Mouse (Mus musculus): ENCODE results near the gene Tmem45a. TPM values are rescaled to one million over a fixed set of nuclear protein-coding genes. Genes with fewer than 3 reads are reported as not detected.

The Tmem45a gene
- total RNA-seq, 2 experiments from 2014 or later, result 8.0 to 8.5 TPM

DNA sequence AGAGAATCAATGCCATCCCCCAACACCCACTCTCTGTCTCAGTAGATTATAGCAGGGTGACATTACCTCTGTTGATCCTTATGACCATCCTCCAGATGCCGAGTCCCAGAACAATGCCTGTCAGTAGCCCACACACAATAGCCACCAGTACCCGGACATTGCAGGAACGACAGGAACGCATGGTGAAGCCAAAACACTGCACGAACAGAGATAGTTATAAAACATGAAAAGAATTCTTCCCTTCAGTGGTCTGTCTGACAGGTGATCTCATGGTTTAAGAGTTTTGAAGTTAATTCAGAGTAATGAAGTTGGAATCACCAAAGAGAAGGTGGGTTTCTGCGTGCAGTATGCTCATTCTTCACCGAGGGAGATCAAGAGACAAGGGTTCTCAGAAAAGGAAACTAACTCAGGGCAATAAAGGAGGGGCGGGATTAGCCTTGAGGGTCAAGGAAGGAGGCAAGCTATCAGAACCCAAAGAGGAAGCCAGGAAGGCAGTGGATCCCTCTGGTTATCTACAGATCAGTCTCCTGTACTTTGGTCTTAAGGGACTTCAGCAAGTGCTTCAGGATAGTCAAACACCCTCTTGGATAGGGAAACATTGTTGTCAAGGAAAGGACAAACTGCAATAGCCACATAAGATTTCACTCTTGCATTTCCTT, 90.4 kb downstream of the Tmem45a start, which contains the start of gene Adgrg7:
Gene Adgrg7, minus strand, starts transcription at position 375 of the 659 bp plus-strand sequence.
- DNase-seq, result no peak

DNA sequence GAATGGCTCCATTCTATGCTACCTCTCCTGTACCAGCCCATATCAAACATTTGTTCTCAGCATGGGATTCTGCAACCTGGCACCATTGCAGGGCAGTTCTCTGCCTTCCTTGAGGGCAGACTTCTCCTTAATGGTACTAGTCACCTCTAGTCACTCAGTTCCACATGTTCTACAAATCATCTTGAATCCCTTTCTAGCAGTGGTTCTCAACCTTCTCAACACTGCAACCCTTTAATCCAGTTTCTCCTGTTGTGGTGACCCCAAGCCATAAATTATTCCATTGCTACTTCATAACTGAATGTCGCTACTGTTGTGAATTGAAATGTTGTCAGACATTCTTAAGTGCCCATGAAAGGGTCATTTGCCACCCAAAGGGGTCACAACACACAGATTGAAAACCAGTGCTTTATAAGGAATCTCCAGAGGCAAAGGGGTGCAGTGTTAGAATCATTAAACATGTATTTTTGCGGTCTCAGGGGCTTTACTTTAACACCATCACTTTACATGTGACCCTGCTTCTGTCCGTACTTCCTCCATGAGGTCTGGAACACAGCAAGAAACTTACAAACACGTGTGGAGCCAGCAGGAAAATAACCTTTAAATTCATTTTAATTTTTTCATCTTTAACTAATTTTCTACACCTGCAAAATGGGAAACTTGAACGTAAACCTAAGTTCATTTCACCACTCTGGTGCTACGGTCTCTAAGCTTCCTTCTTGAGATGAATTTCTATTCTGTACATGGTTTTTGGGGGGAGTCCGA, 91.4 kb downstream of the Tmem45a start:
- no peak for DNase-seq

DNA sequence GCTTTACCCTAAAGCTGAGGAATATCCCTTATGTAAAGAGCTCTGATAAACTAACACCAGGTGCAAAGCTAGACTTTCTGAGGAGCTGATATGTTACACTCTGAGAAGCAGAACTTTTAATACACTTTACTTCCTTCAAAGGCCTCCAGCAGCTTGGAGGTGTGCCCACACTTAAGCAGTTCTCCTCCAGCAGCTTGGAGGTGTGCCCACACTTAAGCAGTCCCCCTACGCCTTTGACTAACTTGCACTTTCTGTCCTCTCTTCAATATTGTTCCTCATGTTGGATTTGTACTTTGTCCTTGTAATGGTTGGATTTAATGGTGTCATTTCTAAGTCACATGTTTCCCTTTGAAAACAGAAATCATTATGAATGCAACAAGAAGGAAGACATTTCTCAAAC, 92.2 kb downstream of the Tmem45a start:
- no peak for DNase-seq

DNA sequence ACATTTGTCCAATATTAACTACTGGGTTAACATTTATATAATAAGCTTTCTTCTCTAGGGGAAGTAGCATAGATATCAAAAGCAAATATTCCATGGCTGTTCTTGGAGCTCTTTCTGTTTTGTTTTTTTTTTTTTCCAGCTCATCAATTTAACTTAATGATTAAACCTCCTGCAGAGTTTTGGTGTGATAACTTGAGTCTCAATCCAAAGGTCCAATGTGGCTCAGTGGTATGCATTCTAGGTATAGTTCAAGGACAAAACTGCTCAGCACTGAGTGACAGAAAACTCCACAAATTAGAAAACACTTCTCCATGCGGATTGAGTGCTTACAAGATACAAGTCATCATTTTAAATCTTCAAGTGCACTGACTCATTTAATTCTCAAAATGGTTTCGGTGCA, 100.0 kb downstream of the Tmem45a start:
- DNase-seq, result no peak

DNA sequence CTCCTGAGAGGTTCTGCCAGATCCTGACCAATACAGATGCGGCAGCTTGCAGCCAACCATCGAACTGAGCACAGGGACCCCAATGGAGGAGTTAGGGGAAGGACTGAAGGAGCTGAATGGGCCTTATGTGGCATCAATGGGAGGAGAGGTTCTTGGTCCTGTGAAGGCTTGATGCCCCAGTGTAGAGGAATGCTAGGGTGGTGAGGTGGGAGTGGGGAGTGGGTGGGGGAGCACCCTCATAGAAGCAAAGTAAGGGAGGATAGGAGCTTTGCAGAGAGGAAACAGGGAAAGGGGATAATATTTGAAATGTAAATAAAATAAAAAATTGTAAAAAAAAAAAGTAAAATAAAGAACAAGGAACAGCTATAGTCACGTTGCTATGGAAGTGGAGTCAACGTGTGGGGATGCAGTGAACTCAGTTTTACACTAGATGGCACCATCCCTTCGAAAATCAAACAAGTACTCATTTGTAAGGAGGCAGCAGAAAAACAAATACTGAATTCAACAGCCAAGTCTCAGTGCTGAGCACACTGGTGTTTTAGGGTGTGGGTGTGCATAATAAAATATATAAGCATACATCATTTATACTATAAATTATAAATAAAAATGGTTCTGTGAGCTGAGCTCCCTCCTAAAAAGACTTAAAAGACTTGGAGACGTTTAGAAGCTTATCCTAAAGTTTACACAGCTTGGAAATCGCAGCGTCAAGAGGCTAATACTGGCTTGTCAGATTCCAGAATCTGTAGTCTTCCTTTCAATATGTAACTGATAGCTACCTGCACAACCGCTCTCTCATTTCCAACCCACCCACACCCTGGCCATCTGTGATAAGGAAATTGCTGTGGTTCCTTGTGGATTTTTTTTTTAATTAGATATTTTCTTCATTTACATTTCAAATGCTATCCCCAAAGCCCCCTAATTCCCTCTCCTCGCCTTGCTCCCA, 114.5 kb downstream of the Tmem45a start:
- DNase-seq, result peak; percentile 48

Other genes starting within 250 kb of the Tmem45a start
- gene Tfg, start 168.7 kb downstream of the Tmem45a start, total RNA-seq (2021), result 10 to 100 TPM; 64.8 to 66.5 TPM
- gene Adgrg7, start 90.3 kb downstream of the Tmem45a start, total RNA-seq (2021), result not detected
- not detected for gene Lnp1, start 41.9 kb upstream of the Tmem45a start, total RNA-seq (2021)
- gene Tmem45a2, start 185.2 kb upstream of the Tmem45a start, total RNA-seq (2021), result not detected
- gene Tomm70a, start 235.5 kb upstream of the Tmem45a start, total RNA-seq (2021), result 10 to 100 TPM; 62.0 to 63.9 TPM

All from adrenal gland, postnatal 10 days (tissue).